Mouse (Mus musculus) embryo, embryonic 11.5 days (tissue): ENCODE results near the gene Cspg4.
A peak's percentile ranks its signal among the peaks of the same experiment; 100 is the strongest.
"Not testable (repeated sequence)": the region's sequence is repeated elsewhere in the genome, so short reads cannot be mapped to it uniquely, and the experiment has no call there.

Experiments used
- DNase-seq: peaks from one replicate; pipeline ENCODE4 v3.0.0-alpha.2; 2012; ENCODE audit warnings: low read depth, low spot score

Gene Cspg4

DNA sequence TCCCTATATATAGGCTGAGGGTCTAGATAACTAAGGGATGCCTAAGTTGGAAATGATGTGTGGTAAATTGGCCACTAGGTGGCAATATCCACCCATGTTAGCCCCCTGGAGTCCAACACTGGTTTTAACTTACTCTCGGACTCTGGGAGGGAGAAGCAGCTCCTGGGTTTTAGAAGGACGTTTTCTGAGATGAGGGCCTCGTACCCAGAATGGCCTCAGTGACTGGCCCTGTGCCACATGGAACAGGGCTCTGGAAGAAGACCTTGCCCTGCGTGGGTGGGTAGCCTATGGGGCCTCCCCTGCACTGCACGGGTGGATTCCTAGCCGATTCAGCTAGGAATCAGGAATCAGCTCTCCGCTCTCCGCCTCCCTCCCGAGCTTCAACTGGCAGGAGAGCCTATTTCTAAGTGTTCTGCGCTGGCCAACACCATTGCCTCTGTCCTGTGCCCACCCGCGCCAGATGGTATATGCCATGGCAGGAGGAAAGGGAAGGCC lies 26.7 kb downstream of the Cspg4 start:
- DNase-seq, result peak; percentile 75

- DNase-seq, result no peak
Measured at GRCm38 (mm10) chr9:56892111-56892510, 27.3 kb downstream of the Cspg4 start.

DNA sequence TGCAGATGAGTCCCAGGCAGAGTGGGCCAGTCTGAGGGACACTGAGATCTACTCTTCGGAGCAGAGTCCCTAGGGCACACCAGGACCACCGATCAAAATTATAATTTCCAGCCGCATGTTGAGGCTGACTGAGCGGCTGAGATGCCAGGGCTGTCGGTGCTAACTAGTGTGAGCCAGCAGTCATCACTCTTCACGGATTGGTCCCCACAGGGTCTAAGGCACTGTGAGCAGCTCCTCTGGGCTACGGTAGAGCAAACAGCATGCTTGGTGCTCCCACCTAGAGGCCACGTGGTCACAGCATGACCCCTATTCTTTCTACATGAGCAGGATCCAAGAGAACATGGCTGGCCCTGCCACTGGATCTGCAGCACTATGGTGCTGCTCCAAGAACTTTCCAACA lies 28.5 kb downstream of the Cspg4 start:
- DNase-seq, result no peak

DNA sequence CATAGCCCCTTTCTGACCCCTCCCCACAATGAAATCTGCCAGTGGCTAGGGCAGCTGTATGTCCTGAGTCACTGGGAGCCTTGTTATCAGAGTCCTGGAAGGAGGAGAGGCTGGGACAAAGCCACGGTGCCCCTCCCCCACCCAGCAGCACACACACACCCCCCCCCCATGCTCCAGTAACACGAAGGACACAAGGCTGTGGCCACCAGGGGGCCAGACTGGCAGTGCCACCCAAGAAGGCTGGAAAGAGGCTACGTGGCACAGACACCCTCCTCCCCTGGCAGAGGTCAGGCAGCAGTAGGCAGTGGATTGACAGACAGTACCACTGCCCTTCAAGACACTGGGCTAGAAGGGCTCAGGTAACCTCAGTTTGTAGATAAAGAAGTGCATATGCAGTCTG lies 29.2 kb downstream of the Cspg4 start:
- no peak for DNase-seq

DNA sequence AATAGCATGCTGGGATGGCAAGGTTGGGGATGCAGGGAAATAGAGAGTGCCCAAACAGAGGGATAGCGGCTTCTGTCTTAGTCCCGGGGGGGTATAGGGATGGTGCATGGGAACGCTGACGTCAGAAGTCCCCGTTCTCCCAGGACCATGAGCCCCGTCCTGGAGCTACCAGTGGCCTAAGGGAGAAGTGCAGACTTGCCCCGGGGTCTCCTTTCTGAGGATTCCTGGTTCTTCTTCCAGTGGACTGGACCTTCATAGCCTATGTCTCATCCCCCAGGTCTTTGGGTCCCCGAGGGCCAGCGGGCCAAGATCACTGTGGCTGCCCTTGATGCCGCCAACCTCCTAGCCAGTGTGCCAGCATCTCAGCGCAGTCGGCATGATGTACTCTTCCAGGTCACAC lies 31.9 kb downstream of the Cspg4 start:
- DNase-seq, result no peak

GRCm38 (mm10) chr9:56899409-56899808 lies 34.6 kb downstream of the Cspg4 start:
- no peak for DNase-seq

DNA sequence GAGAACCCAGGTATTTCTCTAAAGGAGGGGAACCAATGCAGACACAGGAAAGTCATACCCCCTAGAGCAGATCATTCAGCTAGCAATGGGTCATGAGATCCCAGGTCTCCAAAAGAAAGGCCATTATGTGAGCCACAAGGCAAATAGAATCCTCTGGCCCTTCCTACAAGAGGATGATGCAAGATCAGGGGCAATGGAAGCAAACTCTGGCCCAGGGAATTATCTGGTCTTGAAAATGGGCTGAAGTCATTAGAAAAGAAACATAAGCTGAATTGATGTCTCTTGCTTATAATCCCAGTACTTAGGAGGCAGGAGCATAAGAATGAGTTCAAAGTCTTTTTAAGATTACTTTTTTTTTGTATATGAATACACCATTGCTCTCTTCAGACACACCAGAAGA lies 35.2 kb downstream of the Cspg4 start:
- no peak for DNase-seq

DNA sequence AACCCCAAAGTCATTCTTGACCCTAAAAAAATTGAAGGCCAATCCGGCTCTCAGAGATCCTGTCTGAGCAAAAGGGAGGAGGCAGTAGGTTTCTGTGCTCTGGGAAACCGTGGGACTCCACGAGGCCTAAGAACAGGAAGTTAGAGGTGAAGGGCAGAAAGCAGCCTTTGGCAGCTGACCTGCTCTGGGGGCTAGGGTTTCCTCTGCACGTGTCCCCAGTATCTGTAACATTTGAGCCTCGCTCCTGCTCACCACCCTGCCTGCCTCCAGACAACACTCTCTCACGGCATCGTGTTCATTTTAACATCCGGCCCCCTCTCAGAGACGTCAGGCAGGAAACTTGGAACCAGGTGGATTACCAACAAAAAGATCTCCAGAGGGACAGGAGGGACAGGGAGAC lies 35.7 kb downstream of the Cspg4 start:
- DNase-seq, result no peak

GRCm38 (mm10) chr9:56901187-56901586 lies 36.4 kb downstream of the Cspg4 start:
- DNase-seq, result no peak

- no peak for DNase-seq
Measured at GRCm38 (mm10) chr9:56903662-56904061, 38.8 kb downstream of the Cspg4 start.

GRCm38 (mm10) chr9:56907549-56907948 lies 42.7 kb downstream of the Cspg4 start:
- DNase-seq, result no peak

- not testable (repeated sequence) for DNase-seq
Measured at GRCm38 (mm10) chr9:56909991-56910390, 45.2 kb downstream of the Cspg4 start.

DNA sequence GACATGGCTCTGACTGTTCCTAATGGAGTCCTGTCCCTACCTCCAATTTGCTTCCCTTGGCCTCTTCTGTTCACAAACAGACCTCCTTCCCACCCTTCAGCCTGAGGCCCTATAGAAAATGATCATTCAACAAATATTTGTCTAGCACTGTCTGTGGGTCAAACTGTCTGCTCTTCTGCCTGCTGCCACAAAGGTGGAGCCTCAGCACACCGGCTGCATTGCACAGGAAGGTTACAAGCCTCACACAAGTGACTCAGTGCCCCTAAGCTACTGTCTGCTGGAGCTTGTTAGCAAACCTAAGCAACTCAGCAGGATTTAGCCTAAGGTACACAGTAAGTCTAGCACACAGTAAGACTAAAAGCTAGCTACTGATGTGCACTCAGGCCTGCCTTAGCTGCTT lies 46.2 kb downstream of the Cspg4 start:
- DNase-seq, result no peak

DNA sequence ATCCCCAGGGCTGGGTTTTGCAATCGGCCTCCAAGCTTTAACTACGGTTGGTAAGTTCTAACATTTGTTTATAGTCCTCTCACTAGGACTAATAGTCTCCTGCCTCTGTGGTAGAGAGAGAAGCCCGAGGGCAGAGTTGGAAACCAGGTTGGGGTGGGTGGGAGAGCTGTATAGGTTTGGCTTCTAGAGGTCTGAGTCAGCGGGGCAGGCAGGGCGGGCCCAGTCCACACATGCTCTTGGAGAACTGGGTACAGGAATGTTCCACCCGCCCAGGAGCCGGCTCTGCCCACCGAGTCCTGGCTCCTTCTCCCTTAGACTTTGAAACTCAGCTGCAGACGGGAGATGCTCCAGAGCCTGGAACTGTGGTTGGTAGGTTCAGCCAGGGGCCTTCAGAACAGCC lies 49.2 kb downstream of the Cspg4 start:
- DNase-seq, result no peak

- DNase-seq, result no peak
Measured at GRCm38 (mm10) chr9:56915116-56915515, 50.3 kb downstream of the Cspg4 start.

GRCm38 (mm10) chr9:56915695-56916410 lies 51.0 kb downstream of the Cspg4 start:
- DNase-seq, result no peak

- no peak for DNase-seq
Measured at GRCm38 (mm10) chr9:56917131-56917530, 52.3 kb downstream of the Cspg4 start.

DNA sequence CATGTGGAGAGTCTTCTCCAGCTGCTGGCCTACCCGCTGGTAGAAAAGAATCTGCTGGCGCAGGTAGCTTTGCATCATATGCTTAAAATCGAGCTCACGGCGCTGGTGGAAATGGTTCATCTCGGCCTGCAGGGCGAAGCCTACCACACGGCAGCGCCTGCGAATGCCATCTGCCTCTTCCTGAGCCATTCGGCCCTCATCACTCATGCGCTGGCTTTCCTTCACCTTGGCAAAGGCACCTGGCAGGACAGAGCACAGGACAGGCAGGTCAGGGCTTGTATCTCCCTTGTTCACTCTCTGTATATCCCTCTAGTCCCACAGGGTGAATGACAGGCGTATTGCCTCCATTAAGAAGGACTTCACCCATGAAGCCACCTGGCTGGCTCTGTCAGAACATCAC lies 53.6 kb downstream of the Cspg4 start:
- DNase-seq, result no peak

GRCm38 (mm10) chr9:56922746-56923145 lies 57.9 kb downstream of the Cspg4 start:
- DNase-seq, result no peak

DNA sequence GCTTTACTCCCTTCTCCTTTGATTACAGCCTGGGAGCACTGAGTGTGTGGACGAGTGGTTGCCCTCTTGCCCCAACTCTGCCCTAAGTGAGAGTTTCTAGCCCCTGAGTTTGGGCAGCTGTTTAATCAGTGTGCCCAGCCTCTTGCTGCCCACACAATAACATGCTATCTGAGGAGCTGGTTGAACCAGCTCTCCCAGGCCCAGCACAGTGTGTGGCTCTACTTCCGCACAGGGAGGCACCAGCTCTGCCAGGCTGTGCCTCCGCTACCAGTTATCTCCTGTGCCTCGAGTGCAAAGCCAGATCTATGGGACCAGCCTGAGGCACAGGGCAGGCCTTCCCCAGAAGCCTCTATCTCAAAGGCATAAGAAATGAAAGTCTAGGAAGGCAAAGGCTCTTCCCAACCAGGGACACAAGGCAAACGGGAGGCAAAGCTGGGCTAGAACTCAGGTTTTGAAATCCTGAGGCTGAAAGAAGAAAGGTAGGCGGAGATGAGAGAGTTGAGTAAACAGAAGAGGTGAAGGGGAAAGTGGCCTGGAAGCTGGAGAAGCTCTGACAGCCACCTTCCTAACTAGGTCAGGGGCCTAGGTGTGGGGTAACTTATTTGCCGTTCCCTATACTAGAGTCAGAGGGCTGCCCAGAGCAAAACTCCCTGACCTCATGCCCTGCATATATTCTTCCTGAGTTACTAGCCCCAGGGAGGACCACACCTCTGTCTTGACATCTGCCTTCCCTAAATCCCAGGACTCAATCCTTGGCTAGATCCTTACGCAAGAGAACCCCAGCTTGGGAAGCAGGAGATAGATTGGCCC lies 59.2 kb downstream of the Cspg4 start:
- no peak for DNase-seq

DNA sequence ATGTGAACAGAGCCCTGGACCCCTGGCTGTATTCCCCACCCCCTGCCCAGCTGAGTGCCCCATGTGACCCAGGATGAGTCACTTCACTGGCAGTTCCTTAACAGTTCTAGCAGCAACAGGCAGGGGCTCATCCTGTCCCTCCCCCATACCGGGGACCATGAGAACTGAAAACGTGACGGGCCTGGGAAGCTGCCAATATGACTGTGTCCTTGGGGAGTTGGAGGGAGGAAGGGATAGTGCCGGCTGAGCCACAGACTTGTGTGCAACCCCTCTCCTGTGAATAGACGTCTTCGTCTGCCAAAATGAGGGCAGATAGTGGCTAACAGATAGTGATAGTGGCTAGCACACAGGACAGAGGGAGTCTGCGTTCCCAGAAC lies 59.8 kb downstream of the Cspg4 start:
- DNase-seq, result no peak

GRCm38 (mm10) chr9:56925291-56926024 lies 60.6 kb downstream of the Cspg4 start:
- DNase-seq, result no peak

DNA sequence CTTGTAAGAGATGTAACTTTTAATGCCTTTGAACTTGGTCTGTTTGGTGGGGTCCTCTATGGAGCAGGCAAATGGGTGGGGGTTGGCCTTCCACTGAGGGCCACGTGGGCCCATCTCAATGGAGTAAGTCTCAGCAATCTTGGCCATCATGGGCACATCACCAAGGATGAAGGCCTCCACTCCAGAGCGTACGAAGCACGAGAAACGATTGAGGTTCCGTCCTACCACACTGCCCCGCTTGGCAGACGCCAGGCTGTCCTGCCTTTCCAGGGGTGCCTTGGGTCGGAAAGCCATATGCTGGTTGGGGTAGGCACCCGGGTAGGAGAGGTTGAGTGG lies 61.2 kb downstream of the Cspg4 start:
- no peak for DNase-seq
